Mouse (Mus musculus) right cerebral cortex, postnatal 25 days (tissue): ENCODE results near the gene Prss50.

Experiments used
- DNase-seq: peaks from one replicate; pipeline ENCODE4 v3.0.0; 2022

Prss50 gene

DNA sequence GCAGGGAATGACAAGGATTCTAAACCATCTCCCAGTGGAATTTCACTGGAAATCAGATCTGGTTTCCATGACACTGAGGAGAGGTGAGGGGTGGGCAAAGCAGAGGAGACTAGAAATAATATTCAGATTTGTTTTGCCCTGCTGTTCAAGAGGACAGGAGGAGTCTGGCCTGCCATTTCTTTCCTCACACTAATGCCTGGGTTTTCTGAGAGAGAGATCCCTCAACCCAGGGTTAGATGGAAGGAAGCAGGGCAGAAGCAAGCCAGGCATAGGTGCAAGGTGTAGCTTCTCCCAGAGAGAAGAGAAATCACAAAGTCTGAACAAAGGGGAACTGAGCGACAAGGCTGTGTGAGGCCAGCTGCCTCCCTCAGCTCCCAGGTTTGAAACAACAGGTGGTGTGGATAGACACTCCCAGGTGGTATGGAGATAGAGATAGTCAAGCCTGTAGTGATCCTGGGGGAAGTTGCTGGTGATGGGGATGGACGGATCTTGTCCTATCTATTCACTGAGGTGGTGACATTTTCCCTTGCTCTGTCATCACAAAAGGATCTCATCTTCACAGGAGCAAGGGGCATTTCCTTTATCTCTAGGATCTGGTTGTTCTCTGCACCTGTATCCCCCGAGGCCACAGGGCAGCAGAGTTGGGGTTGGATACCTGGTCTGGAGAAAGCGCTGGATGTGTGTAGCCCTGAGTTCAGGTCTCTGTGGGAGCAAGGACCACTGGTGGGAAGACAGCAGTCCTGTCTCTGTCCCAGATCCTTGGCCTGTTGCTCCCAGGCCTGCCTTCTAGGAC lies 50.3 kb downstream of the Prss50 start:
- no peak for DNase-seq

DNA sequence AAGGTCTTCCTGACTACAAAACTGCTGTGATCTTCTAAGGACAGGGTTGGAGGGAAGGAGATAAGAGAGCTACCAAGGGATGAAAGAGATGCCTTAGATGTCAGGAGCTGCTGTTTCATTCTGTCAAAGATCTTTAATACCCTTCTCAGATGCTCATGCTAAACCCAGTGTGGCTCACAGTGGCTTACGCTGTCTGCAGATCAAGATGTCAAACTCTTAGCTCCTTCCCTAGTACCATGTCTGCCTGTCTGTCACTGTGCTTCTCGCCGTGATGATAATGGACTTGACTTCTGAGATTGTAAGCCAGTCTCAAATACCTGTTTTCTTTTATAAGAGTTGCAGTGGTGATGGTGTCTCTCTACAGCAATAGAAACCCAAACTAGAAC lies 50.9 kb downstream of the Prss50 start:
- DNase-seq = no peak

DNA sequence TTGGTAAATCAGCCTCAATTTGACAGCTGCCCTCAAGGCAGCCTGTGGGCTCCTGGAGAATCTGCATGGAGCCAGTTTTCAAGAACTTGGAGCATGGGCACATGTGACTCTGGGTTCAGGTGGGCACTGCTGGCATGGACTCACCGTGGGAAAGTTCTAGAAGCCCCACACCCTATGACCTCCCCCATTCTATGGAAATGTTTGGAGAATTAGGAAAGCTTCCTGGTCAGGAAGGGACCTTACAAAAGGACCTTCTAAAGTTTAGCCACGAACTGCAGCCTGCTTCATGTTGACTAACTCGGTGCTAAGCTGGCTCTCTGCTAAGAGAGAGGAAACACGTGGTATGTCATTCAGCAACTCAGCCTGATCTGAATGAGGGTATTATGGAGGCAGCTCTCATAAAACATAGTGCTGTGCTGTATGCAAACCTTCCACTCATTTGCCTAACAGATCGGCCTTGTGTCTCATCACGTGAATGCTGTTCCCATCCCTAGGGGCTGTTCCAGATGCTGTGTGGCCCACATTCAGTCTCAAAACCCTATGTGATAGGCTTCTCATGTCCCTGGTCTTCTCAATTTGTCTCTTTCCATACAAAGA lies 51.7 kb downstream of the Prss50 start:
- no peak for DNase-seq
